Mouse (Mus musculus) lung, postnatal 0 days (tissue): Measurements from ENCODE around the gene Gm20388.

Source experiments
- CTCF ChIP-seq: IDR thresholded peaks from 2 replicates; pipeline ENCODE4 v1.5.1; 2016; ENCODE audit warnings: antibody characterized with exemption, mild to moderate bottlenecking
- EP300 ChIP-seq: IDR thresholded peaks from 2 replicates; pipeline ENCODE4 v1.6.1; 2016; ENCODE audit warnings: antibody characterized with exemption, mild to moderate bottlenecking, control low read depth

DNA sequence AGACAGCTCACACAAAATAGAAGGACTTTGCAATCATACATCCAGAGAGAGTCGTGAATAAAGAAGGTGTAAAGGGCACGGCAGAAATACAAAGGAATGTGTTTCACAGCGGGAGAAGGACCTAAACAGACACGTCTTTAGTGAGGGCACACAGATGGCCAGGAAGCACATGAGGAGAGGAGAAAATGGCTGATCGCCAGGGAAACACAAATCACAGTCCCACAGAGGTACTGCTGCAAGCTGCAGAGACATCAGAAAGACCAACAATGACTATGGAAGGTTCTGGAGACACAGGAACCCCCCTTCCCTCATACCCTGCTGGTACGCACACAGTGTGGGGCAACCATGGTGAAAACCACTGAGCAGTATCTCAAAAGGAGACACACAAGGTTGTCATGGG lies 1810.4 kb downstream of the Gm20388 start:
- TF ChIP-seq EP300 (no peak), CTCF (no peak)
